Mouse (Mus musculus): Measurements from ENCODE around the gene Itpr3.

Gene Itpr3

GRCm38 (mm10) chr17:27110072-27110471 is 53.0 kb downstream of the Itpr3 start:
- CTCF ChIA-PET, result no interaction called here

- CTCF ChIA-PET, result no interaction called here
Observed at GRCm38 (mm10) chr17:27118676-27119539, 61.8 kb downstream of the Itpr3 start.

- CTCF ChIA-PET, result no interaction called here
Observed at GRCm38 (mm10) chr17:27119540-27119895, 62.4 kb downstream of the Itpr3 start.

- CTCF ChIA-PET, result interaction anchor here (0.5 kb wide), 1 partner anchor 13 kb away, joined by 3 read pairs; no protein-coding TSS in a partner anchor
Observed at GRCm38 (mm10) chr17:27119954-27120353, 62.9 kb downstream of the Itpr3 start.

GRCm38 (mm10) chr17:27120561-27121024 is 63.5 kb downstream of the Itpr3 start:
- CTCF ChIA-PET, result interaction anchor here (0.5 kb wide), 1 partner anchor 12 kb away, joined by 3 read pairs; no protein-coding TSS in a partner anchor

- CTCF ChIA-PET, result no interaction called here
Observed at GRCm38 (mm10) chr17:27121266-27121665, 64.2 kb downstream of the Itpr3 start.

GRCm38 (mm10) chr17:27121781-27122180 is 64.7 kb downstream of the Itpr3 start:
- CTCF ChIA-PET, result no interaction called here

GRCm38 (mm10) chr17:27122701-27123100 is 65.6 kb downstream of the Itpr3 start:
- CTCF ChIA-PET, result no interaction called here

- CTCF ChIA-PET, result no interaction called here
Observed at GRCm38 (mm10) chr17:27123103-27123502, 66.0 kb downstream of the Itpr3 start.

- CTCF ChIA-PET, result no interaction called here
Observed at GRCm38 (mm10) chr17:27123813-27124375, 66.8 kb downstream of the Itpr3 start.

- CTCF ChIA-PET, result interaction anchor here (1.0 kb wide), 2 partner anchors 39 to 146 kb away, joined by 3 read pairs; no protein-coding TSS in a partner anchor
Observed at GRCm38 (mm10) chr17:27125185-27125584, 68.1 kb downstream of the Itpr3 start.

GRCm38 (mm10) chr17:27125669-27126202 is 68.6 kb downstream of the Itpr3 start:
- CTCF ChIA-PET, result interaction anchor here (1.0 kb wide), 1 partner anchor 147 kb away, joined by 3 read pairs; no protein-coding TSS in a partner anchor

GRCm38 (mm10) chr17:27126974-27127373 is 69.9 kb downstream of the Itpr3 start:
- CTCF ChIA-PET, result no interaction called here

- CTCF ChIA-PET, result no interaction called here
Observed at GRCm38 (mm10) chr17:27128189-27128588, 71.1 kb downstream of the Itpr3 start.

GRCm38 (mm10) chr17:27129291-27129690 is 72.2 kb downstream of the Itpr3 start:
- CTCF ChIA-PET, result no interaction called here

GRCm38 (mm10) chr17:27129819-27130218 is 72.7 kb downstream of the Itpr3 start:
- CTCF ChIA-PET, result no interaction called here

- CTCF ChIA-PET, result no interaction called here
Observed at GRCm38 (mm10) chr17:27130246-27130645, 73.1 kb downstream of the Itpr3 start.

GRCm38 (mm10) chr17:27131240-27131665 is 74.1 kb downstream of the Itpr3 start:
- CTCF ChIA-PET, result interaction anchor here (0.6 kb wide), 1 partner anchor 59 kb away, joined by 3 read pairs; no protein-coding TSS in a partner anchor

GRCm38 (mm10) chr17:27132238-27132637 is 75.1 kb downstream of the Itpr3 start:
- CTCF ChIA-PET, result interaction anchor here (0.5 kb wide), 1 partner anchor 960 kb away, joined by 5 read pairs; no protein-coding TSS in a partner anchor

GRCm38 (mm10) chr17:27133551-27134141 is 76.5 kb downstream of the Itpr3 start, which contains the start of gene Uqcc2:
TSS of gene Uqcc2 (minus strand) at chr17:27133916.
- CTCF ChIA-PET, result no interaction called here

GRCm38 (mm10) chr17:27134187-27134586 is 77.1 kb downstream of the Itpr3 start:
- CTCF ChIA-PET, result no interaction called here

- CTCF ChIA-PET, result interaction anchor here (0.6 kb wide), 1 partner anchor 367 kb away, joined by 4 read pairs; no protein-coding TSS in a partner anchor
Observed at GRCm38 (mm10) chr17:27134715-27135114, 77.6 kb downstream of the Itpr3 start.
